Mouse (Mus musculus) hindbrain, embryonic 16.5 days (tissue): ENCODE measurements around the gene Pkd1l3. TPM values are rescaled to one million over a fixed set of nuclear protein-coding genes. Genes with fewer than 3 reads are reported as not detected.

ENCODE experiments used
- ATAC-seq: fragments of 200-750 bp; cut with Nextera tagmentation; 2 replicates; pipeline ENCODE4 v1.8.0; 2017; ENCODE audit warnings: moderate TSS enrichment, moderate library complexity
- H3K27ac ChIP-seq: fragments of 300-500 bp; sonication (generic); 2 replicates; pipeline ENCODE4 v1.5.1; 2014; ENCODE audit warnings: low read depth, mild to moderate bottlenecking, control low read depth, low read length, moderate library complexity
- H3K27me3 ChIP-seq: fragments of 300-500 bp; sonication (generic); replicated peaks from 2 replicates; pipeline ENCODE4 v1.6.1; 2014; ENCODE audit warnings: low read length; ENCODE audit not compliant: control insufficient read depth, insufficient read depth
- H3K36me3 ChIP-seq: fragments of 300-500 bp; sonication (generic); 2 replicates; pipeline ENCODE4 v1.6.1; 2014; ENCODE audit warnings: mild to moderate bottlenecking, low read length, moderate library complexity, mixed read lengths; ENCODE audit not compliant: control insufficient read depth, insufficient read depth
- H3K4me1 ChIP-seq: fragments of 300-500 bp; sonication (generic); 2 replicates; pipeline ENCODE4 v1.6.1; 2014; ENCODE audit warnings: low read depth, low read length; ENCODE audit not compliant: control insufficient read depth, insufficient read depth
- H3K4me2 ChIP-seq: fragments of 300-500 bp; sonication (generic); 2 replicates; pipeline ENCODE4 v1.6.1; 2014; ENCODE audit warnings: mild to moderate bottlenecking, low read length, control low read depth, moderate library complexity
- H3K4me3 ChIP-seq: fragments of 300-500 bp; sonication (generic); 2 replicates; pipeline ENCODE4 v1.5.1; 2014; ENCODE audit warnings: mild to moderate bottlenecking, low read length, control low read depth, moderate library complexity
- H3K9ac ChIP-seq: fragments of 300-500 bp; sonication (generic); 2 replicates; pipeline ENCODE4 v1.6.1; 2014; ENCODE audit warnings: low read depth, mild to moderate bottlenecking, control low read depth, low read length, moderate library complexity
- H3K9me3 ChIP-seq: fragments of 300-500 bp; sonication (generic); 2 replicates; pipeline ENCODE4 v1.6.1; 2014; ENCODE audit warnings: mild to moderate bottlenecking, low read length, moderate library complexity; ENCODE audit not compliant: control insufficient read depth
- WGBS: fragments of 180-500 bp; shearing (Covaris S2); extraction: QIAGEN DNeasy Blood & Tissue Kit; methylation state at CpG from one replicate; pipeline ENCODE4 v1.1.7; 2014; 5-methylcytosine and 5-hydroxymethylcytosine counted together
- polyA plus RNA-seq: library from polyadenylated mRNA; unstranded; fragments of >200 nt; fragmentation: Nextera tagmentation; extraction: Ambion mirVana; gene quantifications from 2 replicates; pipeline ENCODE4 v1.2.1, GENCODE M21; 2015

Gene Pkd1l3
- polyA plus RNA-seq, 1 experiment from 2014 or later = 0.13 TPM

- H3K4me3 ChIP-seq = peak overlapping the region; percentile 96
- H3K9me3 ChIP-seq = no peaks in the 10 kb centered on the region
- no peaks in the 10 kb centered on the region for H3K27me3 ChIP-seq
- H3K9ac ChIP-seq = peak overlapping the region; percentile 100
- ATAC-seq = peak; percentile 43
- peaks cover 27% of the 10 kb centered on the region for H3K4me1 ChIP-seq
- WGBS = 11% methylated on average over 24 of the region's 24 CpGs
- H3K4me2 ChIP-seq = peak overlapping the region; percentile 87
- peaks cover 14% of the 10 kb centered on the region for H3K36me3 ChIP-seq
- peak overlapping the region; percentile 98; the same call in 1 of the 2 replicates for H3K27ac ChIP-seq
These were observed 90.4 kb downstream of the Pkd1l3 start for GRCm38 (mm10) chr8:109704565-109705319.

GRCm38 (mm10) chr8:109705320-109706075 lies 91.2 kb downstream of the Pkd1l3 start, which contains the start of gene Zfp821:
Gene Zfp821 (plus strand): TSS chr8:109705546.
- ATAC-seq = peak; percentile 88
- Histone ChIP-seq H3K4me1 (peaks cover 27% of the 10 kb centered on the region), H3K9ac (peak within 1 kb of the TSS; percentile 100), H3K4me2 (peak within 1 kb of the TSS; percentile 87), H3K4me3 (peak within 1 kb of the TSS; percentile 96), H3K27ac (peak within 1 kb of the TSS; percentile 98), H3K27me3 (no peaks in the 10 kb centered on the region), H3K9me3 (no peaks in the 10 kb centered on the region), H3K36me3 (peaks cover 19% of the 10 kb centered on the region)
- under 1% methylated on average over 52 of the region's 100 CpGs for WGBS

- Histone ChIP-seq H3K4me1 (peaks cover 27% of the 10 kb centered on the region), H3K4me3 (peak overlapping the region; percentile 96), H3K9me3 (no peaks in the 10 kb centered on the region), H3K9ac (peak overlapping the region; percentile 100), H3K27me3 (no peaks in the 10 kb centered on the region), H3K4me2 (peak overlapping the region; percentile 87), H3K27ac (peak overlapping the region; percentile 98), H3K36me3 (peaks cover 22% of the 10 kb centered on the region)
- peak; percentile 49 for ATAC-seq
- 1% methylated on average over 24 of the region's 30 CpGs for WGBS
These were observed 92.0 kb downstream of the Pkd1l3 start for GRCm38 (mm10) chr8:109706076-109706873.

- H3K36me3 ChIP-seq = peaks cover 28% of the 10 kb centered on the region
- H3K9me3 ChIP-seq = no peaks in the 10 kb centered on the region
- peak overlapping the region; percentile 87 for H3K4me2 ChIP-seq
- no peak for ATAC-seq
- H3K27me3 ChIP-seq = no peaks in the 10 kb centered on the region
- H3K9ac ChIP-seq = peak overlapping the region; percentile 100; the same call in 1 of the 2 replicates
- peak overlapping the region; percentile 96 for H3K4me3 ChIP-seq
- H3K27ac ChIP-seq = no peak overlapping the region
- 23% methylated on average over 2 of the region's 2 CpGs for WGBS
- H3K4me1 ChIP-seq = peaks cover 27% of the 10 kb centered on the region
These were observed 92.5 kb downstream of the Pkd1l3 start for GRCm38 (mm10) chr8:109706874-109707237.

- no peak for ATAC-seq
- no peaks in the 10 kb centered on the region for H3K27me3 ChIP-seq
- H3K4me3 ChIP-seq = no peak overlapping the region
- WGBS = 97% methylated on average over 4 of the region's 4 CpGs
- H3K4me2 ChIP-seq = peak overlapping the region; percentile 87
- no peaks in the 10 kb centered on the region for H3K9me3 ChIP-seq
- no peak overlapping the region for H3K27ac ChIP-seq
- H3K9ac ChIP-seq = no peak overlapping the region
- H3K36me3 ChIP-seq = peaks cover 33% of the 10 kb centered on the region
- H3K4me1 ChIP-seq = peaks cover 27% of the 10 kb centered on the region
These were observed 93.6 kb downstream of the Pkd1l3 start for GRCm38 (mm10) chr8:109707921-109708320.

- no peak for ATAC-seq
- 100% methylated on average over 1 of the region's 1 CpGs for WGBS
- Histone ChIP-seq H3K4me2 (no peak overlapping the region), H3K27ac (no peak overlapping the region), H3K27me3 (no peaks in the 10 kb centered on the region), H3K4me1 (peaks cover 10% of the 10 kb centered on the region), H3K4me3 (no peak overlapping the region), H3K9ac (no peak overlapping the region), H3K9me3 (no peaks in the 10 kb centered on the region), H3K36me3 (peaks cover 60% of the 10 kb centered on the region)
These were observed 98.2 kb downstream of the Pkd1l3 start for GRCm38 (mm10) chr8:109712521-109712920.

GRCm38 (mm10) chr8:109714961-109715360 lies 100.6 kb downstream of the Pkd1l3 start:
- no peaks in the 10 kb centered on the region for H3K9me3 ChIP-seq
- no peaks in the 10 kb centered on the region for H3K27me3 ChIP-seq
- H3K4me2 ChIP-seq = no peak overlapping the region
- ATAC-seq = no peak
- WGBS = 96% methylated on average over 5 of the region's 5 CpGs
- no peak overlapping the region for H3K27ac ChIP-seq
- H3K4me1 ChIP-seq = no peaks in the 10 kb centered on the region
- H3K36me3 ChIP-seq = peaks cover 58% of the 10 kb centered on the region
- H3K9ac ChIP-seq = no peak overlapping the region
- no peak overlapping the region for H3K4me3 ChIP-seq
